Mouse (Mus musculus): Measurements from ENCODE around the gene Fam136a. TPM values are rescaled to one million over a fixed set of nuclear protein-coding genes. Genes with fewer than 3 reads are reported as not detected.

Fam136a gene
- polyA plus RNA-seq, 1 experiment from 2014 or later: 115 TPM

DNA sequence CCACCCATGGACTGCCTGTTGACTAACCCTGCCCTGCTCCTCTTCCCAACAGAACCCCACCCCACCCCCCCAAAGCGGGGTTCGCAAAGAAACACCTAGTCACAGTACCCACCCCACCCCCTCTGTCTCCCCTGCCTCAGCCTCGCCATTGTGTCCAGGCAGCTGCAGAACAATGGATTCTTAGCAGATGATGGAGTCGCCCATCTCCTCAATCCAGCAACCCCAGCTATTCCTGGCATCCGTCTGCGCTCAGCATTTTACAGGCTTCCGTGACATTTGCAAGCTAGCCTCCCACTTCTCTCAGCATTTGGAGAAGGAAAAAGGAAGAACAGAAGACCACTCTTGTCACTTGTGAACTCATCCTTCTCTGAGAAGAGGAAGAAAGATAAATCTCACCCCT, 21.8 kb upstream of the Fam136a start:
- H3K27me3 ChIP-seq: no peaks in the 10 kb centered on the region
- 4% methylated on average over 7 of the region's 7 CpGs for WGBS
- H3K27ac ChIP-seq: peak overlapping the region; percentile 58
- H3K4me3 ChIP-seq: peak overlapping the region; percentile 14
- H3K4me1 ChIP-seq (replicated peaks): peaks cover 10% of the 10 kb centered on the region
- peak overlapping the region; percentile 45 for H3K4me2 ChIP-seq
- no peaks in the 10 kb centered on the region for H3K36me3 ChIP-seq
- H3K9ac ChIP-seq: peak overlapping the region; percentile 49
- ATAC-seq (ENCODE audit: low FRiP score): no peak
- no peaks in the 10 kb centered on the region for H3K9me3 ChIP-seq

DNA sequence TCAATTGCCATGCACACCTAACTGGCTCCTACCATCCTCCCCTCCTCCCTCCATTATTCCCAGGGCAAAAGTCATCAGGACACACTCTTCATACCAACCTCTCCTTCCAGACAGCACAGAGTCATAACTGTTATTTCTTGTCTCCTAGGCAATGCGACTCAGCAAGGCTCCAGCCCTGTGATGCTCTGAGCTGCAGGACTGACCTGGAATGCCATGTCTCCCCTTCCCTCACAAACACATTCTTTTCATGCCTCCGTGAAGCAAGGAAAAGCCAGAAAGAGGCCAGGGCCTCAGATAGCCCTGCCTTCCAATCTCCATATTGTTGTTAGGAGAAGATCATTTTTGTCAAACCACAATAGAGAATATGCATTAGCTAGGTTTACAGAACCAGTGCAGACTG, 19.4 kb upstream of the Fam136a start:
- H3K36me3 ChIP-seq: no peaks in the 10 kb centered on the region
- ATAC-seq (ENCODE audit: low FRiP score): no peak
- WGBS: 63% methylated on average over 2 of the region's 2 CpGs
- peaks cover 10% of the 10 kb centered on the region for H3K4me1 ChIP-seq (replicated peaks)
- H3K4me2 ChIP-seq: no peak overlapping the region
- no peak overlapping the region for H3K9ac ChIP-seq
- no peak overlapping the region for H3K4me3 ChIP-seq
- H3K9me3 ChIP-seq: no peaks in the 10 kb centered on the region
- no peak overlapping the region for H3K27ac ChIP-seq
- no peaks in the 10 kb centered on the region for H3K27me3 ChIP-seq

DNA sequence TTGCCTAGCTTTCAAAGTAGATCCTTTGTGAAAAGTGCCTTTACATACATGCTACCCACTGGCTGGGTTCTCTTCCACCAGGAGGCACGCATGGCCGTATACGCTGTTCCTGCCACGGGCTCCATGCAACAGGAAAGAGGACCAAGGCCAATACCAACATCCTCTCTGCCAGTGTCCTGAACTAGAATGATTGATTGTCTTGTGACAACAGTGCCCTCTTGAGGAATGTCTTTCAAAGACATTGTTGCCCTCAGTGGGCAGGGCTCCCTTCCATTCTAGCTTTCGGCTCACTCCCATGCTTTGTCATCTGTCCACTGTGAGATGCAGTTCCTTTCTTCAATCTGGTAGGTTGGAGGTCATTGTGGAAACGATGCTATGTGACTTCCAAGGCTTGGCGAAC, 16.2 kb upstream of the Fam136a start:
- ATAC-seq (ENCODE audit: low FRiP score): no peak
- Histone ChIP-seq H3K4me3 (no peak overlapping the region), H3K36me3 (no peaks in the 10 kb centered on the region), H3K4me1 (replicated peaks) (peaks cover 2% of the 10 kb centered on the region), H3K4me2 (no peak overlapping the region), H3K9me3 (no peaks in the 10 kb centered on the region), H3K9ac (no peak overlapping the region), H3K27ac (no peak overlapping the region), H3K27me3 (no peaks in the 10 kb centered on the region)
- 60% methylated on average over 7 of the region's 7 CpGs for WGBS

DNA sequence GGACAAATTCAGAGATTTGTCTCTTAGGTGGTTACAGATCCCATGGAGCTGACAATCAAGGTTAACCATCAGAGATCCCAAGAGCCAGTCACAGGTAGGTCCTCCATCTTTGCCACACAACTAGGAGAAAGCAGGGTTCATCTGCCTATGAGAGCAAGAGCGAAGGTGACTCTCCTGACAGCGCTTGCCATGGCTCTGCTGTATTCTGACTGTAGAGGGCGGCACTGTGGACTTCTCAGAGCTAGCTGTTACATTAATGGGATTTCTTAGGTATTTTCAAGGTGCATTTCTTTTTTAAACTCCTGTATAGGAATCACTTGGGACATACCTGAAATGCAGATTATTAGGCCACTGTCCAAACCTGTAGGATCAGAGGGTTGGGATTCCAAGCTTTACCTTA, 10.5 kb upstream of the Fam136a start:
- no peak overlapping the region for H3K9ac ChIP-seq
- WGBS: 59% methylated on average over 3 of the region's 3 CpGs
- no peaks in the 10 kb centered on the region for H3K27me3 ChIP-seq
- H3K36me3 ChIP-seq: no peaks in the 10 kb centered on the region
- no peak overlapping the region for H3K27ac ChIP-seq
- no peak overlapping the region for H3K4me2 ChIP-seq
- H3K4me3 ChIP-seq: no peak overlapping the region
- no peaks in the 10 kb centered on the region for H3K9me3 ChIP-seq
- no peaks in the 10 kb centered on the region for H3K4me1 ChIP-seq (replicated peaks)
- no peak for ATAC-seq (ENCODE audit: low FRiP score)

DNA sequence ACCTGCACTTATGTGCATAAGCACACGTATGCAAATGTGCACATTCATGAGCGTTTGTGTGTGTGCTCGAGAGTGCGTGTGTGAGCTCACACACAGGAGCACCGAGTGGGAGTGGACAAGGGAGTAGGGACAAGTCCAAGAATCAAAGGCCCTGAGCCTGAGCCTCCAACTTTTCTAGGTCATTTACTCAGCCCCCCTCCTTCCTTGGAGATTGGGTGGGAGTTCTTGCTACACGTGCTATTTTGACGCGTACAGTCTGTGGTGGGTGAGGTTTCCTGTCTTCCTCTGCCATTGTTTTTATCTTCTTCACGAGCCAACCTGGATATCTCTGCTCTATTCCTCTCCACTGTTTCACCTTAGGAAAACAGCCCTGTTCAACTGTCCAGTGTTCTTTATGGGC, 8.5 kb upstream of the Fam136a start:
- H3K27me3 ChIP-seq: no peaks in the 10 kb centered on the region

DNA sequence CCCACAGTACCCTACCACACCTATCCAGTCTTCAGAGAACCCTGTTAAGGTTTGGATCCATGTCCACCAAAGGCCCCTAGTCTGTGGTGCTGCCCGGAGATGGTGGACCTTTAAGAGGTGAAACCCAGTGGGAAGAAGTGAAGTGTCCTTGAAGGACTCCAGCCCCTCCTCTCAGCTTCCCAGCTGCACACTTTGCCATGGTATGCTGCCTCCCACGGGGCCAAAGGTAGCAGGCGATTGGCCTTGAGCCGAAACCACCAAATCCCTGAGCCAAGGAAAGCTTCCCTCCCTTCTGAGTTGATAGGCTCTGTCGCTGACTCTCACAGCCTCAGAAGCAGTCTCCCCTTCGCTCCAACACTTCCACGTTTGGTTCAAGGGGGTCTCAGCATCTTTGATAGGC, 4.8 kb upstream of the Fam136a start:
- Histone ChIP-seq H3K4me2 (no peak overlapping the region), H3K36me3 (no peaks in the 10 kb centered on the region), H3K27ac (no peak overlapping the region), H3K9ac (no peak overlapping the region), H3K27me3 (no peaks in the 10 kb centered on the region), H3K4me1 (replicated peaks) (peaks cover 10% of the 10 kb centered on the region), H3K9me3 (no peaks in the 10 kb centered on the region), H3K4me3 (no peak overlapping the region)
- WGBS: 74% methylated on average over 7 of the region's 7 CpGs
- no peak for ATAC-seq (ENCODE audit: low FRiP score)

More for the DNA sequence above, 8.5 kb upstream of the Fam136a start:
- 86% methylated on average over 9 of the region's 9 CpGs for WGBS
- Histone ChIP-seq H3K9ac (no peak overlapping the region), H3K9me3 (no peaks in the 10 kb centered on the region), H3K4me3 (no peak overlapping the region), H3K4me2 (no peak overlapping the region), H3K27ac (no peak overlapping the region), H3K36me3 (no peaks in the 10 kb centered on the region), H3K4me1 (replicated peaks) (no peaks in the 10 kb centered on the region)
- no peak for ATAC-seq (ENCODE audit: low FRiP score)

DNA sequence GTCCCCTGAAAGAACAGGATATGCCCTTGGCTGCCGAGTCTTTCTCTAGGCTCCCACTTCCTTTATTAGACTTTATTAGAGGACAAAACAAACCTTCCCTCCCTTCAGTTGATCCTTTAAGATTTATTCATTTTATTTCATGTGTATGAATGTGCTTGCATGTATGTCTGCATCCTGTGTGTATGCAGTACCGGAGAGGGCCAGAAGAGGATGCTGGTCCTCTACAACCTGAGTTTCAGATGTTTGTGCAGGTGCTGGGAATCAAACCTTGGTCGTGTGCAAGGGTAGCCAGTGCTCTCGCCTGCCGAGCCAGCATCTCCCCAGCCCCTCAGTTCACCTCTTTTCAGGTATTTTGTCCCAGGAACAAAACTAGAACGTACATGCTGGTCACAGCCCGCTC, 4.1 kb upstream of the Fam136a start:
- ATAC-seq (ENCODE audit: low FRiP score): no peak

DNA sequence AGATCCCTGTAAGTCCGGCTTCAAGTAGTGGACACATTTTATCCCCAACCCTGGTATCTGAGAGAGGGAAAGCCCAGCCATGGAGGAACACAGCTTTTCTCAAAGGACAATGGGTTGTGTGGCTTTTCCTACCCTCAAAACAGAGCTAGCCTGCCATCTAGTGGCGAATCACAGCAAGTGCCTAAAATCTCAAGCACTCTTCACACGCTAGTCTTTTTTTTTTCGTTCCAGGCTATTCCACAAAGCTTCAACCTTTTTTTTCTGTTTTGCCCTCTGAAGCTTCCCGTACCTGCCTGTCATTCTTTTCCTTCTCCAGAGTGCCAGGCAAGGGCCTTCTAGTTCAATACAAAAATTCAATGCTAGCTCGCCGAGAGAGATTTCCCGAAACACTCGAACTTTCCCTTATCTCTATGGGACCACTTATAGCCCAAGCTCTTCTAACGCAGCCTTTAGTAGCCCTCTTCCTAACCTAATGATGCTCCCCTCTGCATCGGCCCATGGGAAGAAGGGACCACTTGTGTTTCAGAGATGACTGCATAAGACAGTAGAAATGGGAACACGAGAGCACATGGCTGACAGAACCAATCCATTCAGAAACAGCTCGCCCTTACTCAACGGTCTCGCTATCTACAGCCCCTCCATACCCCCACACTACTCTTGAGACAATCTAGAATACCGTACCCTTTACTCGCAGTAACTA, 854 bp upstream of the Fam136a start:
- WGBS: 2% methylated on average over 17 of the region's 17 CpGs
- peak; percentile 53 for ATAC-seq (ENCODE audit: low FRiP score)

More for the DNA sequence above, 4.1 kb upstream of the Fam136a start:
- H3K9me3 ChIP-seq: no peaks in the 10 kb centered on the region
- peaks cover 15% of the 10 kb centered on the region for H3K4me1 ChIP-seq (replicated peaks)
- no peaks in the 10 kb centered on the region for H3K36me3 ChIP-seq
- H3K4me3 ChIP-seq: no peak overlapping the region
- H3K27me3 ChIP-seq: no peaks in the 10 kb centered on the region
- H3K4me2 ChIP-seq: no peak overlapping the region
- H3K27ac ChIP-seq: no peak overlapping the region
- 94% methylated on average over 7 of the region's 7 CpGs for WGBS
- H3K9ac ChIP-seq: no peak overlapping the region

DNA sequence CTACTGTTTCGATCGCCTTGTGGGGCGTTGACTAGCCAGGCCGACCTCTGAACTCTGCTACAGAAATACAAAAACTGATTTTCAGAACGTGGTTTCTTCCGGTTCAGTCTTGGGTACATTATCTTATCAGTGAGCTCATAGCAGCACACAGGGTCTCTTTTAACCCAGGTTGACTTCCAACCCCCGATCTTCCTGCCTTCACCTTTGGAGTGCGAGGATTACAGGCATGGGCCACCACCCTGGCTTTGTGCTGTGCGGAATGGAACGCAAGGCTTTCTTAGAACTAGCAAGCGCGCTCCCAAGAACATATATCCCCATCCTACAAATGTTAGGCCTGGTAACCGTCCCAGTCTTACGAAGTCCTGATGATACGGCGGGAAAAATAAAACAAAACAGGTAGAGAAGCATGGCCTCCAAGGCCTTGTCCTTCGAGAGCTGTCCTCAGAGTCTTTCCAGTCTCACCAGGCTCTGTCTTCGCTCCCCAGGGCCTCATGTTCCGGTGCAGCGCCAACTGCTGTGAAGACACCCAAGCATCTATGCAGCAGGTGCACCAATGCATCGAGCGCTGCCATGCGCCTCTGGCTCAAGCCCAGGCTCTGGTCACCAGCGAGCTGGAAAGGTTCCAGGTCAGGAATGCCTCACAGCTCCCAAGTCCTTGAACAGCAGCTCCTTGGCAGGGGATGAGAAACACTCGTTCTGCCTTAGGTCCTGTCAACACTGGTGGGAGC, 843 bp downstream of the Fam136a start:
- ATAC-seq (ENCODE audit: low FRiP score): no peak
- Histone ChIP-seq H3K27ac (peak overlapping the region; percentile 88), H3K4me2 (peak overlapping the region; percentile 88), H3K4me3 (peak overlapping the region; percentile 73), H3K9me3 (no peaks in the 10 kb centered on the region), H3K36me3 (peaks cover 12% of the 10 kb centered on the region), H3K27me3 (no peaks in the 10 kb centered on the region), H3K9ac (peak overlapping the region; percentile 89), H3K4me1 (replicated peaks) (peaks cover 32% of the 10 kb centered on the region)
- WGBS: 42% methylated on average over 25 of the region's 25 CpGs

More for the DNA sequence above, 854 bp upstream of the Fam136a start:
- Histone ChIP-seq H3K36me3 (peaks cover 12% of the 10 kb centered on the region), H3K4me3 (peak overlapping the region; percentile 73), H3K4me1 (replicated peaks) (peaks cover 24% of the 10 kb centered on the region), H3K9ac (peak overlapping the region; percentile 89), H3K27me3 (no peaks in the 10 kb centered on the region), H3K9me3 (no peaks in the 10 kb centered on the region), H3K27ac (peak overlapping the region; percentile 90), H3K4me2 (peak overlapping the region; percentile 88)

DNA sequence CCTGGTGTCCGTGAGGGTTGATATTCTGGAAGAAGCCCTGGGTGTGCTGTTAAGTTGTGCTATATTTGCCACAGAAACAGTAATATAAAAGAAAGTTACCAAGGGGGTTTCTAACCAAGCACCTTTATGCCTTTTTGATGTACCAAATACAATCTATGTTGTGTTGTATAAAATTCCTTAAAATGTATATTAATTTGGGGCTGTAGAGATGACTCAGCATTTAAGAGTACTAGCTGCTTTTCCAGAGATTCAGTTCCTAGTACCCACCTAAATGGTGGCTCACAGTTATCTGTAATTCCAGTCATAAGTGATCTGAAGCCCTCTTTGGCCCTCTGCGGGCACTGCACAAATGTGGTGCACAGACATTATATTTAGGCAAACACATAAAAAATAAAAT, 1.4 kb downstream of the Fam136a start:
- Histone ChIP-seq H3K27me3 (no peaks in the 10 kb centered on the region), H3K27ac (peak overlapping the region; percentile 88), H3K9me3 (no peaks in the 10 kb centered on the region), H3K4me2 (peak overlapping the region; percentile 88), H3K4me1 (replicated peaks) (peaks cover 33% of the 10 kb centered on the region), H3K36me3 (peaks cover 12% of the 10 kb centered on the region), H3K9ac (peak overlapping the region; percentile 89; the same call in 1 of the 2 replicates), H3K4me3 (peak overlapping the region; percentile 73)
- ATAC-seq (ENCODE audit: low FRiP score): no peak
- whole genome bisulfite sequencing: 76% methylated on average over 2 of the region's 2 CpGs

DNA sequence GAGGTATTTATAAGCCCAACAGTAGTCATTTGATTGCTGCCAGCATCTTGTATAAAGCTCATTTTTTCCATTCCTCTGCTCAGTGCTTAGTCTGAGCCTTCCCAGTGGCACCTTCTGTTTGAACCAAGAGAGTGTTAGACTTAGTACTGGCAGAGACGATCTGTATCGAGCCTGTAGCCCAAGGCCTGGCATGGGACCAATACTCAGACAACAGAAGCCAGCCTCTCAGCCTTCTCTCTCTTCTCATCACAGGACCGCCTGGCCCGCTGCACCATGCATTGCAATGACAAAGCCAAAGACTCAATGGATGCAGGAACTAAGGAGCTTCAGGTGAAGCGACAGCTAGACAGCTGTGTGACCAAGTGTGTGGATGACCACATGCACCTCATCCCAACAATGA, 3.0 kb downstream of the Fam136a start:
- H3K4me3 ChIP-seq: no peak overlapping the region
- H3K9me3 ChIP-seq: no peaks in the 10 kb centered on the region
- no peak overlapping the region for H3K27ac ChIP-seq
- no peak for ATAC-seq (ENCODE audit: low FRiP score)
- 90% methylated on average over 5 of the region's 5 CpGs for WGBS
- no peaks in the 10 kb centered on the region for H3K27me3 ChIP-seq
- peaks cover 12% of the 10 kb centered on the region for H3K36me3 ChIP-seq
- H3K9ac ChIP-seq: no peak overlapping the region
- H3K4me1 ChIP-seq (replicated peaks): peaks cover 49% of the 10 kb centered on the region
- H3K4me2 ChIP-seq: no peak overlapping the region

DNA sequence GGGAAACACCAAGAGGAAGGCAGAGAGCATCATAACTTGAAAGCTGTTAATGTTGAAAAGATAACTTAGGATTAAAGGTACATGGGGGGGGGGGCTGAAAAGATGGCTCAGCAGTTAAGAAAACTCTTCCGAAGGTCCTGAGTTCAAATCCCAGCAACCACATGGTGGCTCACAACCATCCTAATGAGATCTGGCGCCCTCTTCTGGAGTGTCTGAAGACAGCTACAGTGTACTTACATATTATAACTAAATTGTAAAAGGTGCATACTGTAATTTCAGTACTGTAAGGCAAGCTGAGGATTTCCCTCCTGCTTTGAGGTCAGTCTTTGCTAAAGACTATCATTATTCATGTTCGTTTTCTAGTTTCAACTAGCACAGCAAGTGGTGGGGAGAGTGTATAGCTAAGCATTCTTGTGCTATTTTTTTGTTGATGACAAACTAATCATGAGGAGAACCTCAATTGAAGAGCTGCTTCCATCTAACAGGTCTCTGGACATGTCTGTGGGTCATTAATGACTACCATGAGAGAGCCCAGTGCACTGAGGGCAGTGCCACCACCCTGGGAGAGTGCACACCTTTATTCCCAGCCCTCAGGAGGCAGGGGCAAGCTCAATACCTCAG, 4.8 kb downstream of the Fam136a start:
- Histone ChIP-seq H3K4me3 (peak overlapping the region; percentile 93), H3K9ac (peak overlapping the region; percentile 79), H3K9me3 (no peaks in the 10 kb centered on the region), H3K27ac (peak overlapping the region; percentile 97), H3K27me3 (no peaks in the 10 kb centered on the region), H3K4me1 (replicated peaks) (peaks cover 44% of the 10 kb centered on the region), H3K36me3 (peaks cover 12% of the 10 kb centered on the region), H3K4me2 (peak overlapping the region; percentile 92)
- WGBS: 64% methylated on average over 3 of the region's 3 CpGs
- no peak for ATAC-seq (ENCODE audit: low FRiP score)
